Mouse (Mus musculus) gastrocnemius, postnatal 4 days (tissue): ENCODE measurements around the gene Ctcf. TPM values are rescaled to one million over a fixed set of nuclear protein-coding genes. Genes with fewer than 3 reads are reported as not detected.

Experiments
- DNase-seq, 2 experiments: peaks; one replicate each; pipeline ENCODE4 v3.0.0; 2021 to 2022; ENCODE audit warnings: low spot score in 2 of 2, mixed read lengths in 2 of 2
- total RNA-seq, 2 experiments: library from RNA; stranded (reverse); gene quantifications; 2 replicates each; pipeline ENCODE4 v1.2.3; 2021

Ctcf gene
- total RNA-seq, 2 experiments from 2014 or later: 57.4 to 58.4 TPM

DNA sequence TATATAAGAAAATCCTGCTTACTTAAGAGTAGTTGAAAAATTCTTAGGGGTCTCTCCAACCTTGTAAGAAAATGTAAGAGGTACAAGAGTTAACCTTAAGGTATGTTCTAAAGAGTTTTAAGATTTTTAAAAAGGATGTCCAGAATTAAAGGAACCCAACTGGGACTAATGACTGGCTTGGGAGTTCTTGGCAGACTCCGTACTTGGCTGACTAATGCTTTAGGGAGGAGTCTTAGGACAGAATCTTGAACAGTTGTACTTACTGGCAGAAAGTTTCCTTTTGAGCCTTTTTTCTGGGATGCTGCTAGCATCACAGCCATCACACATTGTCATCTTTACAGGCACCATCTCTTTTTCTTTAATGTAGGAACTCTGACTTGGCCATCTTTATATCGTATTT, 4.1 kb downstream of the Ctcf start:
- no peak for DNase-seq

DNA sequence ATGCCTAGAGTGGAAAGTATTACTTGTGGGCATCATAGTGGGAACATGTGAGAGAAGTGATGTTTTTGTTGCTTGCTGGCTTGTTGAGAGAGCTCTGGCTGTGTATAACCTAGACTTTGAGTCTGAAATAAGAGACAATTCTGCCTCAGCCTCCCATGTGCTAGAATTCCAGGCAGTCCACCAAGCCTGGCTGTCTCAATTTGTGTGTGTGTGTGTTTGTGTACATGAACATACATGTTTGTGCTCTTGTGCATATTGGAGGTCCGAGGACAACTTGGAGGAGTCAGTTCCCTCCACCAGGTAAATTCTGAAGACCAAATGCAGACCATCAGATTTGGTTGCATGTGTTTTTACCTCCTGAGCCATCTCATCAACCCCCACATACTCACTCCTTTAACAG, 8.8 kb downstream of the Ctcf start:
- DNase-seq: no peak

DNA sequence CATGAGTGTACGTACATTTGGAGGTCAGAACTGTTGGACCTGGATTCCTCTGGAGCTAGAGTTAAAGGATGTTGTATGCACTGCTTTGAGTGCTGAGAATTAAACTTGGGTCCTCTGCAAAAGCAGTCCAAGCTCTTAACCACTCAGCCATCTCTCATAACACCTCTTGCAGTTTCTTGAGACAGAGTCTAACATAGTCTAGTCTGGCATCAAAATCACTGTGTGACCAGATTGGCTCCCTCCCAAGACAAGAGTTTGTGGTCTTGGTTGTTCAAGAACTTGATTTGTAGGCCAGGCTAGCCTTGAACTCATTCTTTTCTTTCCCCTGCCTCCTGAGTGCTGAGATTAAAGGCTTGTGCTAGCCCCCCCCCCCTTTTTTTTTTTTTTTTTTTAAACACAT, 12.6 kb downstream of the Ctcf start:
- no peak for DNase-seq

DNA sequence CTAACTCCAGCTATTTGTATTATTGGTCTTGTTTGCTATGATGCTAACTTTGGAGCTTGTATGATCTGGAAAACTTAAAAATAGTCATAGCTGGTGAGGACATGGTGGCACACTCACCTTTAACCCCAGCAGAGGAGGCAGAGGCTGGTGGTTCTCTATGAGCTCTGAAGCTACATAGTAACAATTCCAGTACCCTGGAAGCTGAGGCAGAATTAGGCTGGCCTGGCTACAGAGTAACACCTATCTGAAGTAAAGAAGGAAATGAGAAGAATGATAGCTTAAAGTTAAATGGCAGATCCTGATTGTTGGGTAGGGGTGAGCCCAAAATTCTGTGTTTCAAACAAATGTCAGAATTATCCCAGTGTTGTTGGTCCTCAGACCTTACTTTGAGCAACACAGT, 21.3 kb downstream of the Ctcf start:
- DNase-seq: no peak

DNA sequence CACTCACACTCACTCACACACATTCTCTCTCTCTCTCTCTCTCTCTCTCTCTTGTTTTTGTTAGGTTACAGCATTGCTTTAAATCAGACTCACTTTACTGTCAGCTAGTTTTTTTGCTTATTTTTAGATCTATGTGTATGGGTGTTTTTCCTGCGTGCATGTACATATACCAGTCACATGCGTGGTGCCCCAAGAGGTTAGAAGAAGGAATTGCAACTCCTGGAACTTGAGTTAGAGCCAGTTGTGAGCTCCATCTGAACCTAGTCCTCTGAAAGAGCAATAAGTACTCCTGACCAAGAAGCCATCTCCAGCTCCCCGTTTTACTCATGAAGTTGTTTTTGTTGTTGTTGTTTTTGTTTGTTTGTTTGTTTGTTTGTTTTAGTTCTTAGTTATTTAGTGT, 24.8 kb downstream of the Ctcf start:
- no peak for DNase-seq

DNA sequence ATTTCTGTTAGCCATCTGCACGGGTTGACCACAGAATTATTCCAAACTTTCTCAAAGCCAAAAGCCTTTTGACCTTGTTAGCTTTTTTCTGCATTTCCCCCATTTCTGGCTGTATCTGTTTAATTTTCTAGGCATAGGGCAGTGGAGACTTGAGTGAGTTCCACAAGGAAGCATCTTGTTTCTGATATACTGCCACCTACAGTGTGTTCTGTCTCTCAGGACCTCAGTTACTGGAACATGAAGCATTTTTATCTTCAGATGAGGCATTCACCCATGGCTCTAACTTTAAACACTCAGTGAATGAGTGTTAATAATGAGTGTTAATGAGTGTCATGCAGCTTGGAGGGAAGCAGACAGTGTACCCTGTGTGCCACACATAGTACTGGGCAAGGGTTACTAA, 41.5 kb downstream of the Ctcf start:
- DNase-seq: no peak

DNA sequence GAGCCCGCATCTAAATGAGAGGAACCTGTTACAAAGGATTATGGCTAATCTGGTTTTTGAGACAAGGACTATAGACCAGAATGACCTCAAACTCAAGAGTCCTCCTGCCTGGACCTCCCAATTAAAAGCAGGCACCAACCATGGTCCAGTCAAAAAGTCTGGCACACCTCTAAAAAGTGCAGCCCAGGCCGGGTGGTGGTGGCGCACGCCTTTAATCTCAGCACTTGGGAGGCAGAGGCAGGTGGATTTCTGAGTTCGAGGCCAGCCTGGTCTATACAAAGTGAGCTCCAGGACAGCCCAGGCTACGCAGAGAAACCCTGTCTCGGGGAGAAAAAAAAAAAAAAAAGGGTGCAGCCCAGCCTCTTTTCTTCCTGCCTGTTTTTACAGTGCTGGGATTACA, 49.0 kb downstream of the Ctcf start:
- DNase-seq: no peak

DNA sequence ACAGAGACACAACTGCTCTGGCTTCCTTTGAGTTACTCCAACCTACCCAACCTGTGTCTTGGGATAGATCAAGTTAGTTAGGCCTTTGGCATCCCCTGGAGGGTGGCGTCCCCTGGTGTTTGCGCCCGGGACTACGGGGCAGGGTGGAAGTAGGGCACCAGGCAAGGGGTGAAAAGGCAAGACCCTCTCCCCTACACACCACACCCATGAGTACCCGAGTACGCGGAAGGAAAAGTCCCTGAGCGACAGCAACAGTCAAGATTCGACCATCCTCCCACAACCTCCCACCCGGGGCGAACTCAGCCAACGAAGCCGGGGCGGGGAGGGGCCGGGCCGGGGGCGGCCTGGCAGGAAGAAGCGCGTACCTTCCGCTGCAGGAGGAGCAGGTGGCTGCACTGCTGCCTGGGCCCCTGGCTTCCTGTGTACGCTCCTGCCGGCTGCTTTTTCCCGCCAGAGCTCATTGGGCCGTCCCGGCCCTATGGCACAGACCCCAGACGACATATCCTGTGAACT, 49.5 kb downstream of the Ctcf start, which contains the start of gene Carmil2:
Carmil2 (plus strand) TSS at position 479 of the 513 bp plus-strand sequence.
- peak in 1 of 2 experiments; percentile 61 for DNase-seq

DNA sequence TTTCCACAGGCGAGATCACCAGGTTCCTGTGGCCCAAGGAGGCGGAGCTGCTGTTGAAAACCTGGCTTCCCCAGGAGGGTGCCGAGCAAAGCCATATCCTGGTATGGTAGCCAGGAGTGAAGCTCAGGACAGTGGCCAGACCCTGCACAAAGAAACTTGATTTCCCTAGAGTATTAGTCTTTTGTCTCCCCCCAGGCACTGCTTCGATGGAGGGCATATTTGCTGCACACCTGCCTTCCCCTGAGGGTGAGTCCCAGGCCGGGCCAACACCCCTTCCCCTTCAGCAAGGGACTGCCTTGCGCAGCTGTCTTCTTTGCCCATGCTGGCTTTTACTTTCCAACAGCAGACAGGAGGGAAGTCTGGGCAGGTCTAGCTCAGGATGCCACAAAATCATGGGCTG, 50.2 kb downstream of the Ctcf start:
- no peak for DNase-seq

DNA sequence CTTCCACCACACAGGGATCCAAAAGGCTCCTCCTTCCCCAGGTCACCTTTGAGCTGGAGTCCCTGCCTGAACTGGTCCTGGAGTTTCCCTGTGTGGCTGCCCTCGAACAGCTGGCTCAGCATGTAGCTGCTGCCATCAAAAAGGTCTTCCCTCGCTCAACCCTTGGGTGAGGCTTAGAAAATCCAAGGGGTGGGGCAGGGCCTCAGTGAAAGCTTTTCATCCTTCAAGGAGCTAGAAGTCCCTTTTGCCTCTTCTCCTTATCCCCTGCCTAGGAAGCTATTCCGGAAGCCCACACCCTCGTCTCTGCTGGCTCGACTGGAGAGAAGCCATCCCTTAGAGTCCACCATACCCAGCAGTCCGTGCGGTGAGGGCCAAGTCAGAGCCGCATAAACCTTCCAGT, 51.1 kb downstream of the Ctcf start:
- DNase-seq: no peak

DNA sequence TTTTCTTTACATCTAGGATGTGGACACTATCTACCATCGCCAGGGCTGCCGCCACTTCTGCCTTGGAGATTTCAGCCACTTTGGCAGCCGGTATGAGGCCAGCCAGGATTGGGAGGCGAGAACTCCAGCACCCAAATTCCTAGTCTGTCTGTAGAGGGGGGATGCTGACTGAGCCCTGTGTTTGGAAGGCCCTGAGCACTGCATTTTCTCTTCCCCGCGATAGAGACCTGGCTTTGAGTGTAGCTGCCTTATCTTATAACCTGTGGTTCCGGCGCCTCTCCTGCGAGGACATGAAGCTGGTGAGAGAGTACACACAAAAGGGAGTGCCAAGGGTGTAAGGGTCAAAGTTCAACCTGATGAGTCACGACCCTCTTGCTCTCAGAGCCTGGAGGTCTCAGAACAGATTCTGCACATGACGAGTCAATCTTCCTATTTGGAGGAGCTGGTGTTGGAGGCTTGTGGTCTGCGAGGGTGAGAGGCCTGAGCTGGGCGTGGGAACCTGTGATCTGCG, 51.9 kb downstream of the Ctcf start:
- DNase-seq: no peak

DNA sequence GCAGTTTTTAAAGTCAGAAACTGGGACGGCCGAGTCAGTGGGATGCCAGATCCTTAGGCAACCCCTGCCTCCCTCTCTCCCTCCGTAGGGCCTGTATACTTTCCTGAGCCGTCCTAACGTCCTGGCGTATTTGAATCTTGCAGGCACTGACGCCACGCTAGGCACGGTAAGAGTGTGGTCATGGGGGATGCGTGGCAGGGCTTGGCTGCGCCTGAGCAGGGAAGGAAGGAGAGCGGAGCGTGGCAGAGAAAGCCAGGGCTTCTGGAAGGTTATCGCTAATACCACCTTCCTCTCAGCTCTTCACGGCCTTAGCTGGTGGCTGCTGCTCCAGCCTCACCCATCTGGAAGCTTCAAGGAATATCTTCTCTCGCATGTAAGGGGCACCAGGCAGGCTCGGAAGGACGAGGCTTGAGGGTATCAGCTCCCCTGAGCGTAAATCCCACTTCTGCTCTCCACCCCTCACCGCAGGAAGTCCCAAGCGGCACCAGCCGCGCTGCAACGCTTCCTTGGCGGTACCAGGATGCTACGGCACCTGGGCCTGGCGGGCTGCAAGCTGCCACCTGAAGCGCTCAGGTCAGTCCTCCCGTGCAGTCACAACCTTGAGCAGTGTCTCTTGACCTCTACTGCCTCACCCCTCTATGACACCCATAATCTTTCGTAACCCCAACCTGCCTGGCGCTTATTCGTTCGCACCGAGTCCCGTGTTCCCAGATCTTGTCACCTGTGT, 53.1 kb downstream of the Ctcf start:
- DNase-seq: no peak

DNA sequence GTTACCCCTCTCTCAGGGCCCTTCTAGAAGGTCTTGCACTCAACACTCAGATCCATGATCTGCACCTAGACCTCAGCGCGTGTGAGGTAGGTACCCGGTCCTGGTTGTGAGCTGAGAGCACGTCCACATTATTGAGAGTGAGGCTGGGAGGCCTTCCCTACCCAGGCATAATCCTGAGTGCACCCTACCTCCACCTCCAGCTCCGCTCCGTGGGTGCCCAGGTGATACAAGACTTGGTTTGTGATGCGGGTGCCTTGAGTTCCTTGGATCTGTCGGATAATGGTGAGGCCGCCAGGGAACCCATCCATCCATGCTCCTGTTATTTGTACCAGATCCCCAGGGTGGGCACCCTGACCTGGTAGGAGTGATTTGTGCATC, 53.6 kb downstream of the Ctcf start:
- DNase-seq: no peak

DNA sequence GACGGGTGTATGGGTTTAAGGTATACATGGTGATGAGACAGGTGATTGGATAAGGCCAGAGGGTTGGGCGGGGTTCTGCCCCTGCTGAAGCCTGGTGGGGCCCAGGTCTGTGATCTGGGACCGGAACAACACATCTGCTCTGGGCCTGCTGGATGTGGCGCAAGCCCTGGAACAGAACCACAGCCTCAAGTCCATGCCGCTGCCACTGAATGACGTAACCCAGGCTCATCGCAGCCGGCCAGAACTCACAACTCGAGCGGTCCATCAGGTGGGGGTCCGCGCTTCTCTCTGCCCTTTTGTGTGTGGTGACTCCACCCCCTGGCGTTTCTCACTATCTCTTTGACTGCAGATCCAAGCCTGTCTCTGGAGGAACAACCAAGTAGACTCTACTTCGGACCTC, 54.6 kb downstream of the Ctcf start:
- no peak for DNase-seq

DNA sequence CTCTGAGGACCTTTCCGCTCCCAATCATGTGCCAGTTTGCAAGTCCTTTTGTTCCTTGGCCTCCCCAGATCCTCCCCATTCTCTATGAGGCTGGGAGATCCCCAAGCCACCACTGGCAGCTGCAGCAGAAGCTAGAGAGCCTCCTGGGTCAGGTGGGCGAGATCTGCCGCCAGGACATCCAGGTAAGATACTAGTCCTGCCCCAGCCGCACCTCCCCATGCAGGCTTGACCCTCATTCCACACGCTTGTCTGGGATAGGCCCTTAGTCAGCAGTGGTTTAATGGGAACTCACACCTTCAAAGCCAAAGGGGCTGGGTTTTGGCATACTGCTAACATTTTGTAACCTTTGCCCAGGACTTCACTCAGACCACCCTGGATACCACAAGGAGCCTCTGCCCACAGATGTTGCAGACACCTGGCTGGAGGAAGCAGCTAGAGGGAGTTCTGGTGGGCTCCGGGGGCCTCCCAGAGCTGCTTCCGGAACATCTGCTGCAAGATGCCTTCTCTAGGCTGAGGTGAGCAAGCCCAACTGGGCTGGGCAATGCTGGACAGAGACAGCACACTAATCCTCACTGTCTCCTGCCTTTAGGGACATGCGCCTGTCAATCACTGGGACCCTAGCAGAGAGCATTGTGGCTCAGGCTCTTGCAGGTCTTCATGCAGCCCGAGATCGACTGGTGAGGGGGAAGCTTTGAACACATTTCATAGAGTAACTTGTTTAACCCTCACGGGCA, 56.2 kb downstream of the Ctcf start:
- DNase-seq: no peak

DNA sequence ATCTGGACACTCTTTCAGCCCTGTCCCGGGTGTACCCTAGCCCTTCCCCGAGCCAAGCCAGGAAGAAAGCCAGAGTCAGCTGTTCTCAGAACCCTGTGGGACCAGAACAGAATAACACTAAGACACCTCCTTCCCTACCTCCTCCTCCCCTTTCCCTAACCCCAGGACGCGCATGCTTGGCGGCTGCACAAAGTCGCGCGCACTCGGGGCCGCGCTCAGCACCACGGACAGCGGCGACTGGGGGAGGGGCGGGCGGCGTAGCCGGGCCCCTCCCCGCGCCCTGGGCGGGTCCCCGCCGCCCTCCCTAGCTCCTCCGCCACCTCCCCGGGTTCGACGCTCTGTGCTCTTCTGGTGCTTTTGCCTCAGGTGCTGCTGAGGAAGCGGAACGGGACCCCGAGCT, 57.3 kb downstream of the Ctcf start:
- DNase-seq: peak in 1 of 2 experiments; percentile 68

DNA sequence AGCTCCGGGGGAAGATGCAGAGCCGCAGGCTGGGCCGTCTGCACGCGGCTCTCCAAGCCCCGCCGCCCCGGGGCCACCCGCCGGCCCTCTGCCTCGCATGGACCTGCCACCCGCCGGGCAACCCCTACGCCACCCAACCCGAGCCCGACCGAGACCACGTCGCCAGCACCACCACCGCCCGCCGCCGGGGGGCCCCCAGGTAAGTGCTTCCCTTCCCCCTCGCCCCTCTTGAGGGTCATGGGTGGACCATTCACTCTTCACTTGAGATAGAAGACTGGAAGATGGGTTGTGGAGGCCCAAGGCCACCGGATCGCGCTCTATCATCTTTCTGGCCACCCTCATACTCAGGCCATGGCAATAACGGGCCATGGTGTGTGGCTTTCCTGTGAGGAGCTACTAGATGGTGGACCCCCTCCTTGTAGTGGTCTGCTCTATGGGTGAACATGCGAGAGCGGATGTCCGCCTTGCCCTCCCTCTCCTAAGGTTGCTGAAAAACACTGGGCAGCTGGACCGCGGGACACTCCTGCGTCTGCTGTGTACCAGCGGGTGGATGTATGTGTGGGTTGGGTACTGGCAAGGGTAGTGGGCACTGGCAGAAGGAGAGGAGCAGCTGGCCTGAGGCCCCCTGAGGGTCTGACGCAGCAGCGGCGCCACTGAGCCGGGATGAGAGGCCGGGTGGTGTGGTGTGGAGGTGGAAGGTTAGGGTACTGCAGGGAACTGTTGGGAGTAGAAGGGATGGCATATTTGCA, 57.9 kb downstream of the Ctcf start:
- DNase-seq: no peak

DNA sequence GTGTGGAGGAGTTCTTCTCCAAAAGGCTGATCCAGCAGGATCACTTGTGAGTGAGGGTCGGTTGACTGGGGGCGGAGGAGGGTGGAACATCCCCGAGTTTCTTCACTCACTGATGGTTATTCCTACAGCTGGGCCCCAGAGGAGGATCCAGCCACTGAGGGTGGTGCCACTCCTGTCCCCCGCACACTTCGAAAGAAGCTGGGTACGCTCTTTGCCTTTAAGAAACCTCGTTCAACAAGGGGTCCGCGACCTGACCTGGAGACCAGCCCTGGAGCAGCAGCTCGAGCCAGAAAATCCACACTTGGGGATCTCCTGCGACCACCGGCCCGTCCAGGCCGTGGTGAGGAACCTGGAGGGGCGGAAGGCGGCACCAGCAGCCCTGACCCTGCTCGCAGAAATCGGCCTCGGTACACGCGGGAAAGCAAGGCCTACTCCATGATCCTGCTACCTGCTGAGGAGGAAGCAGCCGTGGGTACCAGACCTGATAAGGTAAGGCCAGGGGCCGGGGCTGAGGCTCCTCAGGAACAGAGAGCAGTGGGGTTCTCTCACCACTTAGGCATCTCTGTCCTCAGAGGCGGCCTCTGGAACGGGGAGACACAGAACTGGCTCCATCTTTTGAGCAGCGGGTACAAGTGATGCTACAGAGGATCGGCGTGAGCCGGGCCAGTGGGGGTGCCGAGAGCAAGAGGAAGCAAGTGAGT, 58.9 kb downstream of the Ctcf start:
- DNase-seq: no peak

DNA sequence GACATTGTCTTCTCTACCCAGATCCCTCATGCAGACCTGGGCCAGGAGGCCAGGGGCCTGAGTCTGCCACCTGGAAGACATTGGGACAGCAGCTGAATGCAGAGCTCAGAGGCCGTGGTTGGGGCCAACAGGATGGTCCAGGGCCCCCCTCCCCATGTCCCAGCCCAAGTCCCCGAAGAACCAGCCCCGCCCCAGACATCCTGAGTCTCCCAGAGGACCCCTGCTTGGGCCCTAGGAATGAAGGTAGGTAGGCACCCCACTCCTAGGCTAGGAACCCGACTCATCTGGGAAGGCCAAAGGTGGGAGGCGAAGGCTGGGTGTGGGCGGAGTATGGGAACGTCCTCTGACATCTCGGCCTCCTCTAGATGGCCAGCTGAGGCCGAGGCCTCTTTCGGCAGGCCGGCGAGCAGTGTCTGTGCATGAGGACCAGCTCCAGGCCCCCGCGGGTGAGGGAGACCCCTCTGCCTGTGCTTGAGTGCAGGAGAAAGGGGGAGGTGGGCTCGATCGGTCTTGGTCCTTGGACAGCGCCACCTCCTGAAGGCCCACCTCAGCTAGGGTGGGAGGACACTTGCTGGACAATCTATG, 60.9 kb downstream of the Ctcf start:
- no peak for DNase-seq

DNA sequence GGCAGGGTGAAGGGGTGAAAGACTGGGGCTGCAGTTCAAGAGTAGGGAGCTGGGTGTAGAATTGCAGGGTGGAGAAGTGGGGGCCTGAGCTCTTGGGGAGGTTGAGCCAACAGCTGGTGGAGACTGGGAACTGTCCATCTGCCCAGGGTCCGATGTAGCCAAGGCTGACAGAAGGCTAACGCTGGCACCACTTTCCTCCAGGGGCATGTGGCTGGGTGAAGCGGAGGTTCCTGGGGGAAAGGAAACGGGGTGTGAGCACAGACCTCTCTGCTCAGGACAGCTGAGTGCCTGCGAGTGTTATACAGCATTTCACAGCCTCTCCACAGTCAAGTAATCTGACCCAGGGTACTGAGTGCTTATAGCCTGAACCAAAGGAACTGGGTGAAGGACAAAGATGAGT, 62.4 kb downstream of the Ctcf start:
- no peak for DNase-seq
